Mouse (Mus musculus): ENCODE measurements around the gene Crebl2.

- TF ChIP-seq EP300 (IDR thresholded peaks at IDR 0.05; ENCODE audit: low read depth), result no peak
- TF ChIP-seq CTCF (IDR thresholded peaks at IDR 0.05; ENCODE audit: low read depth), result no peak
Observed at GRCm38 (mm10) chr6:134849985-134850384, 20.0 kb downstream of the Crebl2 start.
